Mouse (Mus musculus): Measurements from ENCODE around the gene Msl2. TPM values are rescaled to one million over a fixed set of nuclear protein-coding genes. Genes with fewer than 3 reads are reported as not detected.

Msl2 gene
- polyA plus RNA-seq (2015; fragmentation: Nextera tagmentation; extraction: Ambion mirVana): 5.0 and 5.4 TPM in 2 replicates

DNA sequence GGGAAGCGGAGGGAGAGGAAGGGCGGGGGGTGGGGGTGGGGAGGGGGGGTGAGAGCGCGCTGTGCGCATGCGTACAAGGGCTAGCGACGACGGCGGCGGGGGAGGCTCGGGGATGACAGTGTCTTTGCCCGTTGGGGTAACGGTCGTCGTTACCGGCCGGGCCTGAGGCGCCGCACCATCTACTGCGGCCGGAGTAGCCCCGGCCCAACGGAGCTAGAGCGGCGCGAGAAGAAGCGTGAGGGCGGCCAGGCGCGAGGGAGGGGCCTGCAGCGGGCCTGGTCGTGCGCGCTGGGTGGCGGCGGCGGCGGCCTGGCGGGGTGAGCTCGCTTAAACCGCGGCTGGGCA lies at the start of gene Msl2:
Msl2 (plus strand) TSS at position 115 of the 345 bp plus-strand sequence.
- Histone ChIP-seq H3K9ac (replicated peaks; ENCODE audit: low read depth, low read length) (peak within 1 kb of the TSS; percentile 99), H3K36me3 (ENCODE audit: control insufficient read depth, insufficient read depth) (no peaks in the 10 kb centered on the region), H3K4me2 (ENCODE audit: low read length) (peak within 1 kb of the TSS; percentile 83), H3K4me1 (replicated peaks; ENCODE audit: control insufficient read depth, insufficient read depth, low read length) (peaks cover 15% of the 10 kb centered on the region), H3K27ac (ENCODE audit: low read length) (peak within 1 kb of the TSS; percentile 99), H3K9me3 (ENCODE audit: control insufficient read depth, low read length) (no peaks in the 10 kb centered on the region), H3K4me3 (replicated peaks; ENCODE audit: low read length) (peak within 1 kb of the TSS; percentile 98), H3K27me3 (replicated peaks; ENCODE audit: control insufficient read depth, insufficient read depth, low read length) (no peaks in the 10 kb centered on the region)
- WGBS: 1% methylated on average over 36 of the region's 43 CpGs
- ATAC-seq: no peak

DNA sequence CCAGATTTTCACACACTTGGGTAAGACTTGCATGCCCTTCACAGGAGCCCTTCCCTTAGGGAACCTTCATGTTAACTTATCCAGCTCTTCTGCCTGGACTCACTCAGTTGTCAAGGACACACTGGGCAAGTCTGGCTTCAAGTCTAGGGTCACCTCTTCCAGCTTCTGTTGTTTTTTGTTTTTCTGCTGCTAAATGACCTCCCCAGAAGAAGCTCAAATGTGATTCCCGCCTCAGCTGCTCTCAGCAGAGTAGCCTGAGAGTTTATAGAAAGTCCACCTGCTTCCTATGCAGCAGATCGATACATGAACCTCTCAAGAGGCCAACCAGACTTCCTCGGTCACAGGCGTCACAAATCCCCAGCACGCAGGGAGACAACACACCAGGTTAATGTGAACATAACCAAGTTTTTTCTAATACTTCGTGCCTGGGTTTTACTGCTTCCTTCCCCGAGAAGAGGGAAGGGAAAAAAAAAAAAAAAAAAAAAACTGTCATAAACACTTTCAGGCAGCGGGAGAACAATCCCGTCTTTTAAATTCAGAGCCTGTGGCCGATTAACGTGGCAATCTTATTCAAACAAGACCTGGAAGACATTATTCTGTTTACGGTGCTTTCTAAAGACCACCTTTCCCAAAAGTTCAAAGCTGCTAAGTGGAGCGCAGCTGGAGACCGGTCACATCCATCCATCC lies 40.0 kb upstream of the Msl2 start:
- Histone ChIP-seq H3K4me3 (replicated peaks; ENCODE audit: low read length) (peak overlapping the region; percentile 69), H3K4me1 (replicated peaks; ENCODE audit: control insufficient read depth, insufficient read depth, low read length) (peaks cover 12% of the 10 kb centered on the region; the same call in 1 of the 2 replicates), H3K27ac (ENCODE audit: low read length) (peak overlapping the region; percentile 98), H3K36me3 (ENCODE audit: control insufficient read depth, insufficient read depth) (no peaks in the 10 kb centered on the region), H3K9me3 (ENCODE audit: control insufficient read depth, low read length) (no peaks in the 10 kb centered on the region), H3K4me2 (ENCODE audit: low read length) (peak overlapping the region; percentile 72), H3K27me3 (replicated peaks; ENCODE audit: control insufficient read depth, insufficient read depth, low read length) (no peaks in the 10 kb centered on the region), H3K9ac (replicated peaks; ENCODE audit: low read depth, low read length) (peak overlapping the region; percentile 84)
- 0 out of 2 replicates have a peak, but pooled peaks have one; percentile 0 for ATAC-seq
- 7% methylated on average over 14 of the region's 14 CpGs for WGBS

DNA sequence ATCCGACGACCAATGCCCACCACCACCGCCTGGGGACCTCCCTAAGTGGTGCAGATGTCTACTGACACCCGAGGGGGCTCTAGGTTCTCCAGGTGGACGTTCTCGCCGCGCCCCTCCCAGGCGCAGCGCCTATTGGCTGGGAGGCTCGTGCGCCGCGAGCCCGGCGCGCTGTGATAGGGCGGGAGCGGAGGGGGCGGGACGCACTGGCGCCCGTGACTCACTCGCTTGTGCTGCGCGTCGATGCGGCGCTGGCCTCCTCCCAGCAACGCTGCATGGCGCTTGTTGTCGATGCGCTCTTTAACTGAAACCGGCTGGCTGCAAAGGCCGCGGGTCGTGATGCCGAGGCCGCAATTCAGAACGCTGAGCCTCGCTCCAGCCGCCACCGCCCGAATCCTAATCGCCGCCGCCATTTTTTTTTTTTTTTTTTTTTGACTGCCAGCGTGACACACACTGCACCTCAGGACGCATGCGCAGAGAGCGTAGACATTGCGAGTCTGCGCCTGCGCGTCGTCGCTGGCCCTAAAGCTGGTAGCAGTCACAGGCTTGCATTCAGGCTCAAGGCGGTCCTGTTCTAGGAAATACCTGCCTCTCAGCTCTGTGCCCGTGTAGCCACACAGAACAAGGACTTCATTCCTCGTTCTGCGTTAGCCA lies 39.3 kb upstream of the Msl2 start, which contains the start of gene Pccb:
Pccb (minus strand) TSS at position 451 of the 651 bp plus-strand sequence.
- Histone ChIP-seq H3K4me2 (ENCODE audit: low read length) (peak within 1 kb of the TSS; percentile 76), H3K27me3 (replicated peaks; ENCODE audit: control insufficient read depth, insufficient read depth, low read length) (no peaks in the 10 kb centered on the region), H3K36me3 (ENCODE audit: control insufficient read depth, insufficient read depth) (no peaks in the 10 kb centered on the region), H3K9ac (replicated peaks; ENCODE audit: low read depth, low read length) (peak within 1 kb of the TSS; percentile 84), H3K9me3 (ENCODE audit: control insufficient read depth, low read length) (no peaks in the 10 kb centered on the region), H3K4me1 (replicated peaks; ENCODE audit: control insufficient read depth, insufficient read depth, low read length) (peaks cover 12% of the 10 kb centered on the region; the same call in 1 of the 2 replicates), H3K4me3 (replicated peaks; ENCODE audit: low read length) (peak within 1 kb of the TSS; percentile 69), H3K27ac (ENCODE audit: low read length) (peak within 1 kb of the TSS; percentile 98)
- ATAC-seq: peak; percentile 100
- WGBS: under 1% methylated on average over 61 of the region's 61 CpGs

DNA sequence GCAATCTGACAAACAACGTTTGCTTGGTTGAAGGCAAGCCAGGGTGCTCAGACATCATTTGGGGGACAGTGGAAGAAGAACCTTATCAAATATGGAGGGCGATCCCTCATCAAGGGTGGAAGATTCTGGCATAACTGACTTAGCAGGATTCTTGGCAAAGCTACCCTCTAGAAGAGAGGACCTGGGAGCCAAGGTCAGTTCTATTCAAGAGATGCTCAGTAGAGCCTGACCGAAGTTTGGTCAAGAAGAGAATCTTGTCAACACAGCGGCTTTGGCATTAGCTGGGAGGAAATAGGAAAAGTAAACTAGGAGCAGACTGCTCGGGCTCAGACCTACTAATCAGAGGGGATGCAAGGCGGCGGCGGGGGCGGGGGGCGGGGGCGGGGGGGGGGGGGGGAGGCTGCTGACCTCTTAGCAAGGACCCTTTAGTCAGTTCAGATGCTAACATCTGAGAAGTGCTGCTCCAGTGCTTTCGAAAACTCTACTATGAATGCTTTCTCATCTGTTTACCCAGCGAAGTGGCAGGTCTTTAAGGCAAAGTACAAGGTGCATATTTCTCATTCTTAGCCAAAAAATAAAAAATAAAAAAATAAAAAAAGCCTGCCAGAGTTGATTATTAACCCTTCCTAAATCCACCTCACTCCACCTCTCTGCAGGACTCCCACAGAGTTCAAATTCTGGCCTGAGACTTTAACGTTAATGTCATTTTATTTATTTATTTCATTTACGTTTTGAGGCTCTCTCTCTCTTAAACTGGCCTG lies 37.9 kb upstream of the Msl2 start:
- Histone ChIP-seq H3K27me3 (replicated peaks; ENCODE audit: control insufficient read depth, insufficient read depth, low read length) (no peaks in the 10 kb centered on the region), H3K4me1 (replicated peaks; ENCODE audit: control insufficient read depth, insufficient read depth, low read length) (peaks cover 12% of the 10 kb centered on the region; the same call in 1 of the 2 replicates), H3K9me3 (ENCODE audit: control insufficient read depth, low read length) (no peaks in the 10 kb centered on the region), H3K27ac (ENCODE audit: low read length) (no peak overlapping the region), H3K4me2 (ENCODE audit: low read length) (no peak overlapping the region), H3K9ac (replicated peaks; ENCODE audit: low read depth, low read length) (no peak overlapping the region), H3K4me3 (replicated peaks; ENCODE audit: low read length) (no peak overlapping the region), H3K36me3 (ENCODE audit: control insufficient read depth, insufficient read depth) (no peaks in the 10 kb centered on the region)
- ATAC-seq: no peak
- 96% methylated on average over 9 of the region's 15 CpGs for WGBS

DNA sequence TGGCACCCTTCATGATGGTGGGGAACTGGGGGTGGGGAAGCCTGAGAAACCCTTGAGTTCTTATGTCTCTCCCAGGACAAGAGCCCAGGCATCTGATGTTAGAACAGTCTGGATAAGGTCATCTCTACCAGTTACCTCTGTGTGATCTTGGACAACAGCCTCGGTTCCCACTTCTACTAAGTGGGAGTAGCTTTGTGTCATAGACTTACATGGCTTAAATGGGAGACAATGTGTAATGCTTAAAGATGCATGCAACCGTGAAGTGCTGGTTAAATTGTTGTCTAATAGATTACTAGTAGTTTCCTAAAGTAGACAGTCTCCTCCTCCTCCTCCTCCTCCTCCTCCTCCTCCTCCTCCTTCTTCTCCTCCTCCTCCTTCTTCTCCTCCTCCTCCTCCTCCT lies 37.0 kb upstream of the Msl2 start:
- 85% methylated on average over 2 of the region's 2 CpGs for WGBS
- H3K27ac ChIP-seq (ENCODE audit: low read length): no peak overlapping the region
- H3K27me3 ChIP-seq (replicated peaks; ENCODE audit: control insufficient read depth, insufficient read depth, low read length): no peaks in the 10 kb centered on the region
- peaks cover 12% of the 10 kb centered on the region; the same call in 1 of the 2 replicates for H3K4me1 ChIP-seq (replicated peaks; ENCODE audit: control insufficient read depth, insufficient read depth, low read length)
- no peaks in the 10 kb centered on the region for H3K36me3 ChIP-seq (ENCODE audit: control insufficient read depth, insufficient read depth)
- H3K4me2 ChIP-seq (ENCODE audit: low read length): no peak overlapping the region
- H3K4me3 ChIP-seq (replicated peaks; ENCODE audit: low read length): no peak overlapping the region
- no peak overlapping the region for H3K9ac ChIP-seq (replicated peaks; ENCODE audit: low read depth, low read length)
- ATAC-seq: no peak
- H3K9me3 ChIP-seq (ENCODE audit: control insufficient read depth, low read length): no peaks in the 10 kb centered on the region

DNA sequence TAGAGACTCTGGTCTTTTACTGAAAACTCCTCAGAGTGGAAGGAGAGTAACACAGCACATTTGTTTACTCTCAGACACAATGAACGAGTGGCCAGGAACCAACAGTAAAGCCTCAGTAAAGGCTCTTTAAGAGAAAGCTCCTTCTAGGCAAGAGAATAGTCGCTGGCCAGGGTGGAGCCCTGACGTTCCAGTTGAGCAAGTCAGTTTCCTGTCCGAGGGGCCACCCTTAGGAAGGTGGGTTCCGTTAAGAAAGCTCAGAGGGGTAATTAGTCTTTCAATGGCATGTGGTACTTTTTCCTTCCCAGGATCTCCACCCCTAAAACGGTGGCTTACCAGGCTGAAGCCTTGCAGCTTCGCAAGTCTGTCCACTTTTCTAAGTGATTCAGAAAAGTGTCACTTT lies 36.5 kb upstream of the Msl2 start:
- H3K4me3 ChIP-seq (replicated peaks; ENCODE audit: low read length): no peak overlapping the region
- no peaks in the 10 kb centered on the region for H3K9me3 ChIP-seq (ENCODE audit: control insufficient read depth, low read length)
- H3K9ac ChIP-seq (replicated peaks; ENCODE audit: low read depth, low read length): no peak overlapping the region

DNA sequence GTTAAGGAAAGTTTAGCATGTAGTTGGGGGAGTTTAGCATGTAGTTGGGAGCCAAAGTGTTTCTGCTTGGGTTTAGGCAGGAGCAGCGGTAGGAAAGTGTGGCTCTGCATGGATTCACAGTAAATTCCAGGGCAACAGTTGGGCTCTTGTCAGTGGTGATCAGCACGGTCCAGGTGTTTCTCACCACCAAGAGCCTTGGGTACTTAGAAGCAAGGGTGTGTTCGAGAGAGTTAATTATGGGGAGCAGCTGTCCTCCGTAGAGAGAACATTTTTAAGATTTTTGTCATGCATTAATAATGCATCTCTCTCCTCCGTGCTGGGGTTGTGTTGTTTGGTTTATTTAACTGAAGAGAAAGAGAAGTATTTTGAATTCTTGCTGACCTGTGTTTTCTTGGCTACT lies 35.3 kb upstream of the Msl2 start:
- ATAC-seq: no peak
- Histone ChIP-seq H3K4me1 (replicated peaks; ENCODE audit: control insufficient read depth, insufficient read depth, low read length) (peaks cover 8% of the 10 kb centered on the region; the same call in 1 of the 2 replicates), H3K27ac (ENCODE audit: low read length) (no peak overlapping the region), H3K9me3 (ENCODE audit: control insufficient read depth, low read length) (no peaks in the 10 kb centered on the region), H3K4me3 (replicated peaks; ENCODE audit: low read length) (no peak overlapping the region), H3K4me2 (ENCODE audit: low read length) (no peak overlapping the region), H3K9ac (replicated peaks; ENCODE audit: low read depth, low read length) (no peak overlapping the region), H3K36me3 (ENCODE audit: control insufficient read depth, insufficient read depth) (no peaks in the 10 kb centered on the region), H3K27me3 (replicated peaks; ENCODE audit: control insufficient read depth, insufficient read depth, low read length) (no peaks in the 10 kb centered on the region)
- 81% methylated on average over 5 of the region's 5 CpGs for WGBS

More for the DNA sequence above, 36.5 kb upstream of the Msl2 start:
- Histone ChIP-seq H3K36me3 (ENCODE audit: control insufficient read depth, insufficient read depth) (no peaks in the 10 kb centered on the region), H3K4me1 (replicated peaks; ENCODE audit: control insufficient read depth, insufficient read depth, low read length) (peaks cover 12% of the 10 kb centered on the region; the same call in 1 of the 2 replicates), H3K27me3 (replicated peaks; ENCODE audit: control insufficient read depth, insufficient read depth, low read length) (no peaks in the 10 kb centered on the region), H3K4me2 (ENCODE audit: low read length) (no peak overlapping the region), H3K27ac (ENCODE audit: low read length) (no peak overlapping the region)
- WGBS: 57% methylated on average over 7 of the region's 7 CpGs
- no peak for ATAC-seq

DNA sequence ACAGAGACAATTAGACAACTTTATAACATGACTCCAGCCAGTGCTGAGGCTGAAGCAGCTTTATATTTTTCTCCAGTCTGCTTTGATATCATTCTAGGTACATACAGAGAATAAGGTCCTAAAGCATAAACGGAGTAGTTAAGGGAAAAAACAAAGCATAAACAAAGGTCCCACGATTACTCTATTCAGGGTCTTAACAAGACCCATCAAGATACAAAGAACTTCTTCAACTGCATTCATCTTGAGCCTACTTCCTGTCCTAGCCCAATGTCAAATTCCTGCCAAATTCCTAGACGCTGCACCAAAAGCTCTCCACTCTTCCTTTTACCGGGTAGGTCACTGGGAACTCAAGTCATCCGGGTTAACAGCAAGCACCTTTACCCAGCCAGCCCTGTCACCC lies 32.4 kb upstream of the Msl2 start:
- Histone ChIP-seq H3K27ac (ENCODE audit: low read length) (no peak overlapping the region), H3K9ac (replicated peaks; ENCODE audit: low read depth, low read length) (no peak overlapping the region), H3K4me2 (ENCODE audit: low read length) (no peak overlapping the region), H3K9me3 (ENCODE audit: control insufficient read depth, low read length) (no peaks in the 10 kb centered on the region), H3K4me3 (replicated peaks; ENCODE audit: low read length) (no peak overlapping the region), H3K4me1 (replicated peaks; ENCODE audit: control insufficient read depth, insufficient read depth, low read length) (no peaks in the 10 kb centered on the region), H3K36me3 (ENCODE audit: control insufficient read depth, insufficient read depth) (no peaks in the 10 kb centered on the region), H3K27me3 (replicated peaks; ENCODE audit: control insufficient read depth, insufficient read depth, low read length) (no peaks in the 10 kb centered on the region)
- WGBS: 78% methylated on average over 5 of the region's 5 CpGs
- ATAC-seq: no peak

DNA sequence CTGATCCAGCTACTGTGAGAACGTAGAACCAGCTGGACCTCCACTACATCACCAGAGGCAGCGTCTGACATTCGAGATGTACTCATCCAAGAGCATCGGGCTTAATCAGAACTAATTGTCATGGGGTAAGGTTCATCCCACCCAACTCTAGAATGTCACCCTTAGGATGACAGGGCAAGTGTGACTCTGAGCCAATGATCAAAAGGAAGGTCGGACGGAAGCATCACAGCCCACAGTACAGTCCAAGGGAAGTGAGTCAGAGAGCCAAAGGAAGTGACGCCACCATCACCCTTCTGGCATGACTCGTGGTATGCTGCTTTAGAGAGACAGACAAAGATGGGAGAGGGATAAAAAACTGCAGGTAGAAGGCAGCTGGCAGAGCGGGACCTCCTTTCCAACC lies 31.7 kb upstream of the Msl2 start:
- Histone ChIP-seq H3K9me3 (ENCODE audit: control insufficient read depth, low read length) (no peaks in the 10 kb centered on the region), H3K4me2 (ENCODE audit: low read length) (no peak overlapping the region), H3K4me3 (replicated peaks; ENCODE audit: low read length) (no peak overlapping the region), H3K27ac (ENCODE audit: low read length) (no peak overlapping the region), H3K9ac (replicated peaks; ENCODE audit: low read depth, low read length) (no peak overlapping the region), H3K36me3 (ENCODE audit: control insufficient read depth, insufficient read depth) (no peaks in the 10 kb centered on the region), H3K27me3 (replicated peaks; ENCODE audit: control insufficient read depth, insufficient read depth, low read length) (no peaks in the 10 kb centered on the region), H3K4me1 (replicated peaks; ENCODE audit: control insufficient read depth, insufficient read depth, low read length) (no peaks in the 10 kb centered on the region)
- no peak for ATAC-seq
- WGBS: 89% methylated on average over 9 of the region's 9 CpGs
